Mouse (Mus musculus) liver, postnatal 0 days (tissue): ENCODE data around the gene Smtn. TPM values are rescaled to one million over a fixed set of nuclear protein-coding genes. Genes with fewer than 3 reads are reported as not detected.

Experiments used
- ATAC-seq: fragments of 200-750 bp; cut with Nextera tagmentation; 2 replicates; pipeline ENCODE4 v1.8.0; 2017; ENCODE audit warnings: mild to moderate bottlenecking, moderate library complexity
- DNase-seq: peaks from one replicate; pipeline ENCODE4 v3.0.0-alpha.2; 2016
- H3K27ac ChIP-seq: fragments of 300-500 bp; sonication (generic); 2 replicates; pipeline ENCODE4 v1.5.1; 2014; ENCODE audit warnings: antibody characterized with exemption, moderate library complexity, mild to moderate bottlenecking, low read depth
- H3K27me3 ChIP-seq: fragments of 300-500 bp; sonication (generic); 2 replicates; pipeline ENCODE4 v1.6.1; 2014; ENCODE audit warnings: low read length, control low read depth, mixed read lengths; ENCODE audit not compliant: insufficient read depth
- H3K36me3 ChIP-seq: fragments of 300-500 bp; sonication (generic); replicated peaks from 2 replicates; pipeline ENCODE4 v1.6.1; 2014; ENCODE audit warnings: mild to moderate bottlenecking, control low read depth, low read length, moderate library complexity, mixed read lengths; ENCODE audit not compliant: insufficient read depth
- H3K4me1 ChIP-seq: fragments of 300-500 bp; sonication (generic); 2 replicates; pipeline ENCODE4 v1.6.1; 2014; ENCODE audit warnings: antibody characterized with exemption, mild to moderate bottlenecking, control low read depth; ENCODE audit not compliant: insufficient read depth
- H3K4me2 ChIP-seq: fragments of 300-500 bp; sonication (generic); 2 replicates; pipeline ENCODE4 v1.6.1; 2014; ENCODE audit warnings: low read depth, mild to moderate bottlenecking, low read length, moderate library complexity, mixed read lengths
- H3K4me3 ChIP-seq: fragments of 300-500 bp; sonication (generic); 2 replicates; pipeline ENCODE4 v1.5.1; 2014; ENCODE audit warnings: low read depth, low read length
- H3K9ac ChIP-seq: fragments of 300-500 bp; sonication (generic); replicated peaks from 2 replicates; pipeline ENCODE4 v1.6.1; 2014; ENCODE audit warnings: mild to moderate bottlenecking, moderate library complexity
- H3K9me3 ChIP-seq: fragments of 300-500 bp; sonication (generic); 2 replicates; pipeline ENCODE4 v1.6.1; 2016; ENCODE audit warnings: mild to moderate bottlenecking, control low read depth, low read length, mixed read lengths
- CTCF ChIP-seq: sonication (generic); IDR thresholded peaks from 2 replicates; pipeline ENCODE4 v1.5.1; 2016; ENCODE audit warnings: antibody characterized with exemption, low read depth
- EP300 ChIP-seq: IDR thresholded peaks from 2 replicates; pipeline ENCODE4 v1.6.1; 2016; ENCODE audit warnings: antibody characterized with exemption, low read depth, mild to moderate bottlenecking
- WGBS: fragments of 180-500 bp; shearing (Covaris S2); extraction: QIAGEN DNeasy Blood & Tissue Kit; methylation state at CpG from one replicate; pipeline ENCODE4 v1.1.7; 2014; ENCODE audit not compliant: insufficient replicate concordance; 5-methylcytosine and 5-hydroxymethylcytosine counted together
- polyA plus RNA-seq: library from polyadenylated mRNA; unstranded; fragments of >200 nt; fragmentation: Nextera tagmentation; extraction: Ambion mirVana; gene quantifications from 2 replicates; pipeline ENCODE4 v1.2.1, GENCODE M21; 2015

The Smtn gene
- polyA plus RNA-seq, 1 experiment from 2014 or later, result 8.9 TPM

DNA sequence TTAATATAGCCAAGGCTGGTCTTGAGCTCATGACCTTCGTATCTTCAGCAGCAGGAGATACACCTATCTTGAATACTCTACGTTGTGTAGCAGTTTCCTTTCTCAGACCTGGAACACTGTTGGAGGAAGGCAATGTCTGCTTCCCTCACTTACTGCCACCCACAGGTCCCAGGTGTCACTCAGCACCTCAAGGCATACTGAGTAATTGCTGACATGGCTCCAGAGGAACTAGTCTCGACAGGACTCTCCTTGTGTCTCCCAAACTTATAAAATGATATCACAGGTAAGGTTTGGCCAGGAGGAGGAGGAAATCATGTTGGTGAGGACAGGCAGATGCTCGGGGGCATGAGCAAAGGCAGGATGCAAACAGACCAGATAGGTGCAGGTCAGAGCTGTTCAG is 14.6 kb upstream of the Smtn start:
- no peak for ATAC-seq
- 78% methylated on average over 4 of the region's 4 CpGs for WGBS
- H3K4me2 ChIP-seq, result no peak overlapping the region

GRCm38 (mm10) chr11:3549791-3550190 is 9.4 kb upstream of the Smtn start:
- Histone ChIP-seq H3K9me3 (no peaks in the 10 kb centered on the region; the same call in 1 of the 2 replicates), H3K4me2 (no peak overlapping the region), H3K9ac (no peak overlapping the region), H3K27me3 (no peaks in the 10 kb centered on the region), H3K4me1 (peaks cover 6% of the 10 kb centered on the region), H3K27ac (no peak overlapping the region), H3K36me3 (no peaks in the 10 kb centered on the region), H3K4me3 (no peak overlapping the region)
- DNase-seq, result no peak
- no peak for TF ChIP-seq CTCF
- no peak for TF ChIP-seq EP300
- WGBS, result 80% methylated on average over 5 of the region's 5 CpGs
- no peak for ATAC-seq

More for the DNA sequence above, 14.6 kb upstream of the Smtn start:
- Histone ChIP-seq H3K4me3 (no peak overlapping the region), H3K36me3 (no peaks in the 10 kb centered on the region), H3K9ac (no peak overlapping the region), H3K4me1 (no peaks in the 10 kb centered on the region), H3K9me3 (0 out of 2 replicates have a peak, but pooled peaks cover 2% of the 10 kb centered on the region), H3K27ac (no peak overlapping the region), H3K27me3 (no peaks in the 10 kb centered on the region)
- DNase-seq, result no peak
- TF ChIP-seq CTCF (no peak), EP300 (no peak)

- TF ChIP-seq CTCF, result no peak
- TF ChIP-seq EP300, result no peak
- ATAC-seq, result no peak
- 52% methylated on average over 3 of the region's 3 CpGs for WGBS
Measured at GRCm38 (mm10) chr11:3548564-3549295, 8.3 kb upstream of the Smtn start.

DNA sequence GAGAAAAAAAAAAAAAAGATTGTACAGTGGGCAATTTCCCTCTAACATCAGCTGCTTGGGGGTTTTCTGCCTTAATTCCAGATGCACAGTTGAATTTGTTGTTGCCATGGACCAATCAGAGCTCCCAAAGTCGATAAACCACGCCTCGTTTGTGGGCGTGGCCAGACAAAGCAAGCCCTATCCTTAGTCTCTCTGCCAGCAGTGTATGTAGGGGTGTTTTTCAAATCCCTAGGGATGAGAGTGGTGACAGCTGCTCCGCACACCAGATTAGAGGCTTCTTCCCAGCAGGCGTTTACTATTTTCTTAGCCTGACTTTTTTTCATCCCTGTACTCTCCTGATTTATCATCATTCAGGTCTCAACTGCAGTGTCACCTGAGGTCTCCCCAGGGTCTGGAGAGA is 7.6 kb upstream of the Smtn start:
- Histone ChIP-seq H3K27ac (no peak overlapping the region), H3K9ac (no peak overlapping the region), H3K4me1 (peaks cover 6% of the 10 kb centered on the region), H3K4me3 (no peak overlapping the region), H3K27me3 (no peaks in the 10 kb centered on the region), H3K9me3 (peaks cover 4% of the 10 kb centered on the region), H3K36me3 (no peaks in the 10 kb centered on the region), H3K4me2 (no peak overlapping the region)
- WGBS, result 45% methylated on average over 6 of the region's 6 CpGs
- ATAC-seq (no peak), DNase-seq (peak; percentile 41)
- no peak for TF ChIP-seq EP300
- TF ChIP-seq CTCF, result no peak

More at GRCm38 (mm10) chr11:3548564-3549295, 8.3 kb upstream of the Smtn start:
- no peak overlapping the region for H3K27ac ChIP-seq
- no peak overlapping the region for H3K4me2 ChIP-seq
- no peaks in the 10 kb centered on the region for H3K36me3 ChIP-seq
- no peak overlapping the region for H3K4me3 ChIP-seq
- no peak for DNase-seq
- peaks cover 6% of the 10 kb centered on the region for H3K4me1 ChIP-seq
- H3K27me3 ChIP-seq, result no peaks in the 10 kb centered on the region
- H3K9me3 ChIP-seq, result peaks cover 4% of the 10 kb centered on the region
- H3K9ac ChIP-seq, result no peak overlapping the region

DNA sequence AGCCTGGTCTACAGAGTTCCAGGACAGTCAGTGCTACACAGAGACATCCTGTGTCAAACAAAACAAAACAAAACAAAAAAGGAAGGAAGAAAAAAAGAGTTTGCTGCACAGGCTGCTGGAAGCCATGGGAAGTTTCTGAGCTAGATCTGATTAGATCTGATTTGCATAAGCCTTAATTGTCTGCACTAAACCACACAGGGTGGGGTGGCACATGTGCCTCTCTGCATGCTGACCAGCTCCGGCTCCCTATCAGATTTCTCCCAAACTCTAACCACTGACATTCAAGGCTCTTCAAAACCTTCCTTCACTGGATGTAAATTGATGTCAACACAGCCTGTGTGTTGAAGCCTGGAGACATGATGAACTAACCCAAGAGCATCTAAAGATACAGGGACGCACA is 6.6 kb upstream of the Smtn start:
- H3K9ac ChIP-seq, result no peak overlapping the region
- ATAC-seq (no peak), DNase-seq (no peak)
- H3K9me3 ChIP-seq, result peaks cover 4% of the 10 kb centered on the region
- no peaks in the 10 kb centered on the region for H3K27me3 ChIP-seq
- 57% methylated on average over 2 of the region's 2 CpGs for WGBS
- no peak overlapping the region for H3K4me2 ChIP-seq
- no peak overlapping the region for H3K4me3 ChIP-seq
- H3K4me1 ChIP-seq, result peaks cover 6% of the 10 kb centered on the region
- no peak overlapping the region for H3K27ac ChIP-seq
- no peak for TF ChIP-seq EP300
- no peak for TF ChIP-seq CTCF
- no peaks in the 10 kb centered on the region for H3K36me3 ChIP-seq

DNA sequence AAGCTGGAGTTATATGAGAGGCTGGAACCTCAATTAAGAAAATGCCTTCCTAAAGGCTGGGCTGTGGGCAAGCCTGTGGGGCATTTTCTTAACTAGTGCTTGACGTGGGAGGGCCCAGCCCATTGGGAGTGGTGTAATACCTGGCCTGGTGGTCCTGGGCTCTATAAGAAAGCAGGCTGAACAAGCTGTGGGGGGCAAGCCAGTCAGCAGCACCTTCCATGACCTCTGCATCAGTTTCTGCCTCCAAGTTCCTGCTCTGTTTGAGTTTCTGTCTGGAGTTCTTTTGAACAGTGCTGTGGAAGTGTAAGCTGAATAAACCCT is 5.8 kb upstream of the Smtn start:
- Histone ChIP-seq H3K9ac (no peak overlapping the region), H3K4me2 (peak overlapping the region; percentile 14; the same call in 1 of the 2 replicates), H3K9me3 (peaks cover 4% of the 10 kb centered on the region), H3K27me3 (no peaks in the 10 kb centered on the region), H3K36me3 (no peaks in the 10 kb centered on the region), H3K4me3 (no peak overlapping the region), H3K27ac (peak overlapping the region; percentile 73), H3K4me1 (peaks cover 6% of the 10 kb centered on the region)
- no peak for TF ChIP-seq EP300
- TF ChIP-seq CTCF, result no peak
- DNase-seq, result peak; percentile 11
- ATAC-seq, result no peak; the same call in 1 of the 2 replicates
- WGBS, result 17% methylated on average over 1 of the region's 1 CpGs
